Mouse (Mus musculus): ENCODE measurements around the gene Gm28557. TPM values are rescaled to one million over a fixed set of nuclear protein-coding genes. Genes with fewer than 3 reads are reported as not detected.

The Gm28557 gene
- polyA plus RNA-seq, 1 experiment, result 1.9 TPM

- H3K4me1 ChIP-seq (ENCODE audit: control insufficient read depth, insufficient read depth, low read length), result no peaks in the 10 kb centered on the region; the same call in 1 of the 2 replicates
- 3% methylated on average over 9 of the region's 9 CpGs for WGBS
- peak in 1 of 2 experiments; percentile 53 for DNase-seq
- H3K27ac ChIP-seq (ENCODE audit: insufficient read depth, low read length), result no peak overlapping the region
- TF ChIP-seq CTCF (IDR thresholded peaks at IDR 0.05; ENCODE audit: borderline replicate concordance, insufficient read depth, low read depth, low read length) (peak; percentile 50), POLR2A (IDR thresholded peaks at IDR 0.05; ENCODE audit: borderline replicate concordance, insufficient read depth, low read length) (no peak)
- peak overlapping the region; percentile 89 for H3K4me3 ChIP-seq (replicated peaks; ENCODE audit: insufficient read depth, low read depth, low read length)
- no peaks in the 10 kb centered on the region for H3K27me3 ChIP-seq (ENCODE audit: control insufficient read depth, insufficient read depth, low read length)
Observed at GRCm38 (mm10) chr13:67108821-67109206, 410 bp upstream of the Gm28557 start.

- no peak for DNase-seq
- TF ChIP-seq CTCF (IDR thresholded peaks at IDR 0.05; ENCODE audit: borderline replicate concordance, insufficient read depth, low read depth, low read length) (no peak), POLR2A (IDR thresholded peaks at IDR 0.05; ENCODE audit: borderline replicate concordance, insufficient read depth, low read length) (no peak)
- WGBS, result 58% methylated on average over 9 of the region's 9 CpGs
- H3K27ac ChIP-seq (ENCODE audit: insufficient read depth, low read length), result no peak overlapping the region
- H3K27me3 ChIP-seq (ENCODE audit: control insufficient read depth, insufficient read depth, low read length), result no peaks in the 10 kb centered on the region
- H3K4me1 ChIP-seq (ENCODE audit: control insufficient read depth, insufficient read depth, low read length), result no peaks in the 10 kb centered on the region; the same call in 1 of the 2 replicates
- no peak overlapping the region for H3K4me3 ChIP-seq (replicated peaks; ENCODE audit: insufficient read depth, low read depth, low read length)
Observed at GRCm38 (mm10) chr13:67107681-67108080, 723 bp downstream of the Gm28557 start.

GRCm38 (mm10) chr13:67097876-67098275 lies 10.5 kb downstream of the Gm28557 start, which contains the start of gene Zfp708:
Gene Zfp708 (minus strand): TSS chr13:67097976.
- no peak for DNase-seq
- H3K4me3 ChIP-seq (replicated peaks; ENCODE audit: insufficient read depth, low read depth, low read length), result no peak within 1 kb of the TSS
- no peak within 1 kb of the TSS for H3K27ac ChIP-seq (ENCODE audit: insufficient read depth, low read length)
- no peaks in the 10 kb centered on the region for H3K27me3 ChIP-seq (ENCODE audit: control insufficient read depth, insufficient read depth, low read length)
- WGBS, result 86% methylated on average over 10 of the region's 10 CpGs
- no peaks in the 10 kb centered on the region for H3K4me1 ChIP-seq (ENCODE audit: control insufficient read depth, insufficient read depth, low read length)
- TF ChIP-seq POLR2A (IDR thresholded peaks at IDR 0.05; ENCODE audit: borderline replicate concordance, insufficient read depth, low read length), result no peak
- no peak for TF ChIP-seq CTCF (IDR thresholded peaks at IDR 0.05; ENCODE audit: borderline replicate concordance, insufficient read depth, low read depth, low read length)

- no peak for TF ChIP-seq CTCF (IDR thresholded peaks at IDR 0.05; ENCODE audit: borderline replicate concordance, insufficient read depth, low read depth, low read length)
- TF ChIP-seq POLR2A (IDR thresholded peaks at IDR 0.05; ENCODE audit: borderline replicate concordance, insufficient read depth, low read length), result no peak
- Histone ChIP-seq H3K4me1 (ENCODE audit: control insufficient read depth, insufficient read depth, low read length) (no peaks in the 10 kb centered on the region), H3K27ac (ENCODE audit: insufficient read depth, low read length) (no peak overlapping the region), H3K27me3 (ENCODE audit: control insufficient read depth, insufficient read depth, low read length) (no peaks in the 10 kb centered on the region), H3K4me3 (replicated peaks; ENCODE audit: insufficient read depth, low read depth, low read length) (no peak overlapping the region)
- no peak for DNase-seq
- WGBS, result 85% methylated on average over 1 of the region's 1 CpGs
Observed at GRCm38 (mm10) chr13:67090154-67090553, 18.2 kb downstream of the Gm28557 start.

DNA sequence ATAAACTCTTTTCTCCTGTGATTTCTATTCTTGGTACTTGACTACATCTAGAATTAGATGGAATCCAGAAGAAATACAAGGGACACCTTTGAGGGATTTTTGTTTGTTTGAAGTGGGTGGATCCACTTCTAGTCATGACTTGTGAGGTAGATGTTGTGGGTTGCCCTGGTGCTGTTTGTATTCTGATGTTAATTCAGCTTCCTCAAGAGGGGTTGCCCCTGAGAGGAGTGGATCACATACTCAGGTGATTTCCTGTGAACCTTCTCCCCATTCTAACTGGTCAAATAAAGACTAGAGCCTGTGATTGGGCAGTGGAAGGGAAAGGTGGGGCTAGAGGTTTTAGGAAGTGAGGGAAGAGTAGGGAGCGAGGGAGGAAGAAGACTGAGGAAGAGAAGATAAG lies 26.5 kb downstream of the Gm28557 start:
- Histone ChIP-seq H3K4me3 (replicated peaks; ENCODE audit: insufficient read depth, low read depth, low read length) (peak overlapping the region; percentile 96), H3K27me3 (ENCODE audit: control insufficient read depth, insufficient read depth, low read length) (no peaks in the 10 kb centered on the region), H3K27ac (ENCODE audit: insufficient read depth, low read length) (no peak overlapping the region; the same call in 1 of the 2 replicates), H3K4me1 (ENCODE audit: control insufficient read depth, insufficient read depth, low read length) (no peaks in the 10 kb centered on the region)
- DNase-seq, result no peak
- no peak for TF ChIP-seq CTCF (IDR thresholded peaks at IDR 0.05; ENCODE audit: borderline replicate concordance, insufficient read depth, low read depth, low read length)
- TF ChIP-seq POLR2A (IDR thresholded peaks at IDR 0.05; ENCODE audit: borderline replicate concordance, insufficient read depth, low read length), result no peak
- WGBS, result 96% methylated on average over 1 of the region's 1 CpGs

DNA sequence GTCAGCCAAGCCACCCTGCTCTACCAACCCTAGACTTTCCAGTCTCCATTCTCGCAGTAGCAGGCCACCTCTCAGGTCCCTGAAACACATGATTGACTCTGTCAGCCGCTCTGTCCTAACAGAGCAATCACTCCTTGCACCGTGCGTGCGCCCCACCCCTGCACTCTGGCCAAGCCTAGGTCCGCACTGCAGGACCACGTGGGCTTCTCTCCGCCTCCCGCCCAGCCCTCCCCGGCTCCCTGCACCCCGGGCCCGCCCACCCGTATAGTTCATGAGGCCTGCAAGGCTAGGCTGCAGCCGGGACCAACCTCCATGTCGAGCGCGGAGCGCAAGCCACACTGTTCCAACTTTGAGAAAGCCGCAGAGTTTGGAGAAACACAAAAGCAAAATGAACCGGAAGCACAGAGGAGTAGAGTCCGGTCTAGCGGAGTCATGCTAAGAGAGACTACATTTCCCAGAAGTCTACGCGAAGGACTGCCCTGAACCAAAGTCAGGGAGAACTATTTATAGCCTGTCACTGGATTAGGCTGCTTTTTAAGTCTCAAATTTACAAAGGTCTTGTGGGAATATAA lies 27.2 kb downstream of the Gm28557 start:
- H3K4me1 ChIP-seq (ENCODE audit: control insufficient read depth, insufficient read depth, low read length), result no peaks in the 10 kb centered on the region
- no peak for TF ChIP-seq CTCF (IDR thresholded peaks at IDR 0.05; ENCODE audit: borderline replicate concordance, insufficient read depth, low read depth, low read length)
- peak; percentile 69 for TF ChIP-seq POLR2A (IDR thresholded peaks at IDR 0.05; ENCODE audit: borderline replicate concordance, insufficient read depth, low read length)
- DNase-seq, result peak; percentile 77 to 83
- no peaks in the 10 kb centered on the region for H3K27me3 ChIP-seq (ENCODE audit: control insufficient read depth, insufficient read depth, low read length)
- peak overlapping the region; percentile 26; the same call in 1 of the 2 replicates for H3K27ac ChIP-seq (ENCODE audit: insufficient read depth, low read length)
- 1% methylated on average over 24 of the region's 24 CpGs for WGBS
- H3K4me3 ChIP-seq (replicated peaks; ENCODE audit: insufficient read depth, low read depth, low read length), result peak overlapping the region; percentile 96

DNA sequence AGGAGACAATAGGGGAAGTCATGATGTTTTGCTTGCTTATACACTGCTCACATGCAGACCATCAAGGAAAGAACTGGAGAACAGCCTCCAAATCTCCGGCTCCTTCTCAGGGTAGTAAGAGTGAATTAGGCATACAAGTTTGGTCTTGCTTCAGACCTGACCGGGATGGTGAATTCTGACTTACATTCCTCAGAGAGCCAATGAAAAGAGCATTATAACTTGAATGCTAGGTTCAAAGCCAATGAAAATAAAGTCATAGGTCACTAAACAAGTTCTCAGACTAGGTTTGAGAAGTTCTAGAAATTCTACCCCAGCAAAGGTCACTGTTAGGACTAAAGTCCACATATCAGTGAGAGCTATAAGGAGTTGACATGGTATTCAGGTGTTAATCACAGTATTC lies 31.2 kb downstream of the Gm28557 start:
- Histone ChIP-seq H3K27ac (ENCODE audit: insufficient read depth, low read length) (no peak overlapping the region), H3K4me3 (replicated peaks; ENCODE audit: insufficient read depth, low read depth, low read length) (no peak overlapping the region), H3K27me3 (ENCODE audit: control insufficient read depth, insufficient read depth, low read length) (no peaks in the 10 kb centered on the region), H3K4me1 (ENCODE audit: control insufficient read depth, insufficient read depth, low read length) (no peaks in the 10 kb centered on the region)
- TF ChIP-seq POLR2A (IDR thresholded peaks at IDR 0.05; ENCODE audit: borderline replicate concordance, insufficient read depth, low read length) (no peak), CTCF (IDR thresholded peaks at IDR 0.05; ENCODE audit: borderline replicate concordance, insufficient read depth, low read depth, low read length) (no peak)
- no peak for DNase-seq
- WGBS, result 95% methylated on average over 2 of the region's 2 CpGs

GRCm38 (mm10) chr13:67072786-67073185 lies 35.6 kb downstream of the Gm28557 start:
- 95% methylated on average over 2 of the region's 2 CpGs for WGBS
- Histone ChIP-seq H3K27ac (ENCODE audit: insufficient read depth, low read length) (no peak overlapping the region), H3K27me3 (ENCODE audit: control insufficient read depth, insufficient read depth, low read length) (no peaks in the 10 kb centered on the region; the same call in 1 of the 2 replicates), H3K4me1 (ENCODE audit: control insufficient read depth, insufficient read depth, low read length) (no peaks in the 10 kb centered on the region), H3K4me3 (replicated peaks; ENCODE audit: insufficient read depth, low read depth, low read length) (no peak overlapping the region)
- DNase-seq, result no peak
- TF ChIP-seq POLR2A (IDR thresholded peaks at IDR 0.05; ENCODE audit: borderline replicate concordance, insufficient read depth, low read length) (no peak), CTCF (IDR thresholded peaks at IDR 0.05; ENCODE audit: borderline replicate concordance, insufficient read depth, low read depth, low read length) (no peak)
